Mouse (Mus musculus) cortical plate, adult 2 months (tissue): ENCODE measurements at regions not wholly inside any gene's neighbourhood (a gene's known extent, or its start where the extent isn't known, plus 50 kb on each side); places are given as distances from the start of the nearest gene placed in this dataset.

Experiments used
- CTCF ChIP-seq: fragments of 200-500 bp; IDR thresholded peaks from 2 replicates; pipeline ENCODE4 v1.5.1; 2011; ENCODE audit warnings: mild to moderate bottlenecking, control low read depth, low read length; ENCODE audit not compliant: insufficient read depth; ENCODE audit errors: extremely low read depth
- POLR2A ChIP-seq: fragments of 200-500 bp; IDR thresholded peaks from 2 replicates; pipeline ENCODE4 v1.6.1; 2011; ENCODE audit warnings: mild to moderate bottlenecking, low read length, control low read depth; ENCODE audit not compliant: insufficient read depth; ENCODE audit errors: extremely low read depth

DNA sequence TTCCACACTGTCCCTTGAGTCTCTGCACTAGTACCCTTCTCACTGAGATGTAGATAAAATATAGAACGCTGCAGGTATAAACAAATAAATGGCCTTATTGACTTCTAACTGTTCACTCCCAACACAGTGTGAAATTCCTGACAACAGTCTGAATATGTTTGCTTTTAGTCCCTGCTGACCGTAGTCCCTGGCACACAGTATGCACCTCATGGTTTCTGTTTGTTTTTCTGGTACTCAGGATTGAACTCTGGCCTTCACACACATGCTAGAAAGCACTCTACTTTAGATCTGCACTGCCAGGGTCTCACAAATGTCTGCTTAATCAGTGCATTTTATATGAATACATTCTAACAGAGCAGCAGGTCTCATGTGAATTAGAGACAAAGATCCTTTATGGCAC lies 95.8 kb downstream of the Rps12 start:
- no peak for TF ChIP-seq CTCF
- no peak for TF ChIP-seq POLR2A
